In genomic region chrX:164102198-164102597, GRCm38 (mm10) we compare ENCODE assay signal across 27 mouse cellular contexts. TPM values are rescaled to one million over a fixed set of nuclear protein-coding genes. Genes with fewer than 3 reads are reported as not detected.
DNase-seq lines count a peak whose midpoint lies in the region; TF ChIP-seq lines count a peak whose summit lies in the region.
"Had no signal": no experiment of that assay in that cellular context is flagged by ENCODE, and none has a peak within 500 bp of the region (broad histone marks: within the 10 kb centered on the region; RNA-seq: fewer than 3 reads in every experiment).

No protein-coding gene starts in this region.

- H3K4me1 ChIP-seq in small intestine, adult 2 months (ENCODE audit: control insufficient read depth, insufficient read depth, insufficient read length, low read length): peaks cover 5% of the 10 kb centered on the region; the same call in 1 of the 2 replicates
- H3K4me1 ChIP-seq: forebrain, embryonic 10.5 days; heart, embryonic 15.5 days had no signal

- peak; percentile 1 to 3 for DNase-seq in cerebellum, postnatal 10 days
- DNase-seq in cerebellum, postnatal 25 days: no peak
- DNase-seq in retina, postnatal 1 day: peak; percentile 7
- DNase-seq in retina, embryonic 14.5 days (ENCODE audit: low spot score): no peak
- no peak for DNase-seq in left cerebral cortex, postnatal 14 days (ENCODE audit: low spot score in 2 of 2)
- DNase-seq: adrenal gland, postnatal 10 days; cerebellum, adult 11 months; cerebellum, adult 2 months; cerebellum, adult 9-11 months; gastrocnemius, postnatal 10 days; heart, postnatal 10 days; heart, postnatal 36 days had no signal

- H3K27ac ChIP-seq in small intestine, adult 2 months (ENCODE audit: insufficient read depth, low read depth, low read length): peak overlapping the region; percentile 22; the same call in 1 of the 2 replicates
- H3K27ac ChIP-seq: forebrain, embryonic 10.5 days; forebrain, embryonic 13.5 days; heart, embryonic 15.5 days; hindbrain, embryonic 10.5 days; hindbrain, embryonic 13.5 days had no signal

- intact Hi-C loops in left cerebral cortex, postnatal 14 days (cut with DNase I): loop anchor here (5.0 to 10.0 kb wide), 2 partner anchors 75 to 303 kb away; no protein-coding TSS in a partner anchor

- no peak overlapping the region for H3K4me3 ChIP-seq in small intestine, adult 2 months (ENCODE audit: low read depth, low read length)
- H3K4me3 ChIP-seq: forebrain, embryonic 10.5 days; forebrain, embryonic 13.5 days; heart, embryonic 12.5 days; heart, embryonic 15.5 days; hindbrain, embryonic 10.5 days; hindbrain, embryonic 13.5 days had no signal

- no peaks in the 10 kb centered on the region for H3K27me3 ChIP-seq in small intestine, adult 2 months (ENCODE audit: control insufficient read depth, insufficient read depth, low read length)
- H3K27me3 ChIP-seq: heart, embryonic 12.5 days; heart, embryonic 15.5 days; Patski had no signal

- no peaks in the 10 kb centered on the region for H3K36me3 ChIP-seq in small intestine, adult 2 months (ENCODE audit: control insufficient read depth, insufficient read depth, low read length)
- H3K36me3 ChIP-seq: forebrain, embryonic 10.5 days; heart, embryonic 12.5 days; heart, embryonic 15.5 days; hindbrain, embryonic 10.5 days; hindbrain, embryonic 13.5 days had no signal

- WGBS in small intestine, adult 2 months: 59% methylated on average over 7 of the region's 7 CpGs

- no peak for TF ChIP-seq POLR2A in small intestine, adult 2 months (IDR thresholded peaks at IDR 0.05; ENCODE audit: low read depth, low read length)

- TF ChIP-seq CTCF in small intestine, adult 2 months (IDR thresholded peaks at IDR 0.05; ENCODE audit: extremely low read depth, insufficient read length, insufficient replicate concordance, low read depth, low read length): no peak

RNA-seq across cellular contexts. Expression of gene Cltrn, which starts 13.6 kb away (rescaled TPM):
- polyA plus RNA-seq in small intestine, adult 2 months (2012; rRNA removed): not detected in 2 replicates
- not detected for total RNA-seq in left cerebral cortex, postnatal 14 days (2021)
- total RNA-seq: adrenal gland, postnatal 36 days; ES-E14; gastrocnemius, adult 18-20 months; gastrocnemius, postnatal 10 days; heart, adult 18-20 months; heart, postnatal 10 days; heart, postnatal 36 days had no signal
- polyA plus RNA-seq: embryonic facial prominence, embryonic 11.5 days; forebrain, embryonic 16.5 days; gonadal fat pad, adult 2 months; heart, embryonic 12.5 days; heart, embryonic 15.5 days; Patski had no signal

RNA-seq across cellular contexts. Expression of gene Siah1b, which starts 25.9 kb away (rescaled TPM):
- 3.5 and 4.2 TPM in 2 replicates for polyA plus RNA-seq in small intestine, adult 2 months (2012; rRNA removed)
- total RNA-seq in left cerebral cortex, postnatal 14 days (2021): 10 to 100 TPM; 10.8 to 11.1 TPM

RNA-seq across cellular contexts. Expression of gene Ace2, which starts 36.9 kb away (rescaled TPM):
- 16.8 and 82.4 TPM in 2 replicates for polyA plus RNA-seq in small intestine, adult 2 months (2012; rRNA removed)
- 1 to 10 TPM; 1.6 to 1.8 TPM for total RNA-seq in left cerebral cortex, postnatal 14 days (2021)
- total RNA-seq: ES-E14 had no signal
- polyA plus RNA-seq: embryonic facial prominence, embryonic 11.5 days; forebrain, embryonic 16.5 days had no signal

Comparison
In these comparisons a context has a peak if more than half of its experiments do, and no peak if none do; other contexts are left out.
1. DNase-seq: peak in cerebellum, postnatal 10 days (2 of 2) and retina, postnatal 1 day (single experiment); none in cerebellum, postnatal 25 days (0 of 2), retina, embryonic 14.5 days (single experiment) and left cerebral cortex, postnatal 14 days (0 of 2).